Mouse (Mus musculus) T-helper 2 cell (primary cell): Measurements from ENCODE around the gene Ipo5.

Experiments
- in situ Hi-C: fragments of 300-600 bp; cut with MboI, MseI; formaldehyde crosslinking; loops from one replicate; pipeline ENCODE4 v1.15.1; 2025; ENCODE audit warnings: high pct_unique_total_duplicates

The Ipo5 gene

GRCm38 (mm10) chr14:120910733-120911324, at the start of gene Ipo5:
Gene Ipo5, plus strand, starts transcription at chr14:120911224.
- in situ Hi-C loops, result loop anchor here (5.0 kb wide), 1 partner anchor 614 kb away; no protein-coding TSS in a partner anchor

- in situ Hi-C loops, result loop anchor here (5.0 kb wide), 1 partner anchor 96 kb away; no protein-coding TSS in a partner anchor
These were observed 47.8 kb upstream of the Ipo5 start for GRCm38 (mm10) chr14:120863205-120863604.

GRCm38 (mm10) chr14:120864896-120865295, 46.1 kb upstream of the Ipo5 start:
- in situ Hi-C loops, result loop anchor here (5.0 kb wide), 1 partner anchor 98 kb away; no protein-coding TSS in a partner anchor

- in situ Hi-C loops, result no loop called here
These were observed 44.5 kb upstream of the Ipo5 start for GRCm38 (mm10) chr14:120866573-120866972.

- in situ Hi-C loops, result no loop called here
These were observed 43.9 kb upstream of the Ipo5 start for GRCm38 (mm10) chr14:120867121-120867520.

GRCm38 (mm10) chr14:120868494-120868893, 42.5 kb upstream of the Ipo5 start:
- in situ Hi-C loops, result no loop called here

GRCm38 (mm10) chr14:120870736-120871135, 40.3 kb upstream of the Ipo5 start:
- in situ Hi-C loops, result no loop called here

- in situ Hi-C loops, result no loop called here
These were observed 36.6 kb upstream of the Ipo5 start for GRCm38 (mm10) chr14:120874397-120874796.

GRCm38 (mm10) chr14:120875144-120875543, 35.9 kb upstream of the Ipo5 start:
- in situ Hi-C loops, result no loop called here

GRCm38 (mm10) chr14:120875811-120876388, 35.1 kb upstream of the Ipo5 start:
- in situ Hi-C loops, result no loop called here

GRCm38 (mm10) chr14:120877147-120877546, 33.9 kb upstream of the Ipo5 start:
- in situ Hi-C loops, result no loop called here

- in situ Hi-C loops, result no loop called here
These were observed 32.0 kb upstream of the Ipo5 start for GRCm38 (mm10) chr14:120879026-120879425.

GRCm38 (mm10) chr14:120880601-120881000, 30.4 kb upstream of the Ipo5 start:
- in situ Hi-C loops, result no loop called here

GRCm38 (mm10) chr14:120881054-120881453, 30.0 kb upstream of the Ipo5 start:
- in situ Hi-C loops, result no loop called here

GRCm38 (mm10) chr14:120888681-120889080, 22.3 kb upstream of the Ipo5 start:
- in situ Hi-C loops, result no loop called here

GRCm38 (mm10) chr14:120892369-120892768, 18.7 kb upstream of the Ipo5 start:
- in situ Hi-C loops, result no loop called here

- in situ Hi-C loops, result no loop called here
These were observed 14.4 kb upstream of the Ipo5 start for GRCm38 (mm10) chr14:120896613-120897012.

GRCm38 (mm10) chr14:120898876-120899275, 12.1 kb upstream of the Ipo5 start:
- in situ Hi-C loops, result no loop called here

GRCm38 (mm10) chr14:120909396-120909795, 1.6 kb upstream of the Ipo5 start:
- in situ Hi-C loops, result loop anchor here (5.0 to 10.0 kb wide), 2 partner anchors 72 to 435 kb away; partner anchors contain the start of gene Rap2a

GRCm38 (mm10) chr14:120910320-120910719, 704 bp upstream of the Ipo5 start:
- in situ Hi-C loops, result loop anchor here (5.0 kb wide), 1 partner anchor 613 kb away; no protein-coding TSS in a partner anchor

GRCm38 (mm10) chr14:120911388-120911901, 421 bp downstream of the Ipo5 start:
- in situ Hi-C loops, result loop anchor here (5.0 kb wide), 1 partner anchor 614 kb away; no protein-coding TSS in a partner anchor

GRCm38 (mm10) chr14:120912090-120912710, 1.2 kb downstream of the Ipo5 start:
- in situ Hi-C loops, result loop anchor here (5.0 kb wide), 1 partner anchor 615 kb away; no protein-coding TSS in a partner anchor
